Mouse (Mus musculus): ENCODE results near the gene Kdm1a. TPM values are rescaled to one million over a fixed set of nuclear protein-coding genes. Genes with fewer than 3 reads are reported as not detected.

Gene Kdm1a
- polyA plus RNA-seq, 1 experiment from 2014 or later: 103 TPM

- DNase-seq (ENCODE audit: low spot score) (no peak), ATAC-seq (no peak)
- Histone ChIP-seq H3K4me2 (ENCODE audit: low read length) (no peak overlapping the region), H3K9me3 (replicated peaks; ENCODE audit: control insufficient read depth, low read length) (no peaks in the 10 kb centered on the region), H3K9ac (ENCODE audit: low read length) (no peak overlapping the region), H3K27me3 (replicated peaks; ENCODE audit: control insufficient read depth, insufficient read depth, low read length) (no peaks in the 10 kb centered on the region), H3K36me3 (ENCODE audit: control insufficient read depth, insufficient read depth, low read length) (peaks cover 4% of the 10 kb centered on the region; the same call in 1 of the 2 replicates), H3K4me3 (ENCODE audit: low read depth, low read length) (no peak overlapping the region), H3K27ac (ENCODE audit: low read depth, low read length) (no peak overlapping the region), H3K4me1 (ENCODE audit: control insufficient read depth, insufficient read depth, low read length) (no peaks in the 10 kb centered on the region)
- whole genome bisulfite sequencing: 53% methylated on average over 5 of the region's 5 CpGs
Observed at GRCm38 (mm10) chr4:136521898-136522297, 80.6 kb downstream of the Kdm1a start.

- no peaks in the 10 kb centered on the region for H3K4me1 ChIP-seq (ENCODE audit: control insufficient read depth, insufficient read depth, low read length)
- no peaks in the 10 kb centered on the region for H3K9me3 ChIP-seq (replicated peaks; ENCODE audit: control insufficient read depth, low read length)
- DNase-seq (ENCODE audit: low spot score) (no peak), ATAC-seq (no peak)
- no peak overlapping the region for H3K9ac ChIP-seq (ENCODE audit: low read length)
- no peak overlapping the region for H3K27ac ChIP-seq (ENCODE audit: low read depth, low read length)
- H3K4me3 ChIP-seq (ENCODE audit: low read depth, low read length): no peak overlapping the region
- H3K4me2 ChIP-seq (ENCODE audit: low read length): no peak overlapping the region
- H3K27me3 ChIP-seq (replicated peaks; ENCODE audit: control insufficient read depth, insufficient read depth, low read length): no peaks in the 10 kb centered on the region
- peaks cover 4% of the 10 kb centered on the region; the same call in 1 of the 2 replicates for H3K36me3 ChIP-seq (ENCODE audit: control insufficient read depth, insufficient read depth, low read length)
Observed at GRCm38 (mm10) chr4:136519866-136520265, 82.7 kb downstream of the Kdm1a start.

- Histone ChIP-seq H3K36me3 (ENCODE audit: control insufficient read depth, insufficient read depth, low read length) (peaks cover 3% of the 10 kb centered on the region; the same call in 1 of the 2 replicates), H3K27me3 (replicated peaks; ENCODE audit: control insufficient read depth, insufficient read depth, low read length) (no peaks in the 10 kb centered on the region), H3K4me1 (ENCODE audit: control insufficient read depth, insufficient read depth, low read length) (no peaks in the 10 kb centered on the region), H3K9ac (ENCODE audit: low read length) (no peak overlapping the region), H3K9me3 (replicated peaks; ENCODE audit: control insufficient read depth, low read length) (no peaks in the 10 kb centered on the region), H3K27ac (ENCODE audit: low read depth, low read length) (no peak overlapping the region), H3K4me2 (ENCODE audit: low read length) (no peak overlapping the region), H3K4me3 (ENCODE audit: low read depth, low read length) (no peak overlapping the region)
- ATAC-seq (no peak), DNase-seq (ENCODE audit: low spot score) (no peak)
- 90% methylated on average over 2 of the region's 2 CpGs for WGBS
Observed at GRCm38 (mm10) chr4:136518576-136518975, 83.9 kb downstream of the Kdm1a start.

- H3K36me3 ChIP-seq (ENCODE audit: control insufficient read depth, insufficient read depth, low read length): no peaks in the 10 kb centered on the region
Observed at GRCm38 (mm10) chr4:136518141-136518540, 84.4 kb downstream of the Kdm1a start.

GRCm38 (mm10) chr4:136512905-136513304 is 89.6 kb downstream of the Kdm1a start:
- DNase-seq (ENCODE audit: low spot score) (no peak), ATAC-seq (no peak)
- H3K4me2 ChIP-seq (ENCODE audit: low read length): no peak overlapping the region
- H3K4me3 ChIP-seq (ENCODE audit: low read depth, low read length): no peak overlapping the region
- no peak overlapping the region for H3K27ac ChIP-seq (ENCODE audit: low read depth, low read length)
- no peak overlapping the region for H3K9ac ChIP-seq (ENCODE audit: low read length)
- H3K4me1 ChIP-seq (ENCODE audit: control insufficient read depth, insufficient read depth, low read length): no peaks in the 10 kb centered on the region
- no peaks in the 10 kb centered on the region for H3K36me3 ChIP-seq (ENCODE audit: control insufficient read depth, insufficient read depth, low read length)
- no peaks in the 10 kb centered on the region for H3K27me3 ChIP-seq (replicated peaks; ENCODE audit: control insufficient read depth, insufficient read depth, low read length)
- no peaks in the 10 kb centered on the region for H3K9me3 ChIP-seq (replicated peaks; ENCODE audit: control insufficient read depth, low read length)

More at GRCm38 (mm10) chr4:136518141-136518540, 84.4 kb downstream of the Kdm1a start:
- Histone ChIP-seq H3K4me1 (ENCODE audit: control insufficient read depth, insufficient read depth, low read length) (no peaks in the 10 kb centered on the region), H3K9ac (ENCODE audit: low read length) (no peak overlapping the region), H3K4me2 (ENCODE audit: low read length) (no peak overlapping the region), H3K27me3 (replicated peaks; ENCODE audit: control insufficient read depth, insufficient read depth, low read length) (no peaks in the 10 kb centered on the region), H3K27ac (ENCODE audit: low read depth, low read length) (no peak overlapping the region), H3K9me3 (replicated peaks; ENCODE audit: control insufficient read depth, low read length) (no peaks in the 10 kb centered on the region), H3K4me3 (ENCODE audit: low read depth, low read length) (no peak overlapping the region)
- ATAC-seq (no peak), DNase-seq (ENCODE audit: low spot score) (no peak)
- 85% methylated on average over 2 of the region's 2 CpGs for WGBS

GRCm38 (mm10) chr4:136511708-136512107 is 90.8 kb downstream of the Kdm1a start:
- no peaks in the 10 kb centered on the region for H3K9me3 ChIP-seq (replicated peaks; ENCODE audit: control insufficient read depth, low read length)
- no peak for DNase-seq (ENCODE audit: low spot score)
- WGBS: 45% methylated on average over 4 of the region's 4 CpGs
- H3K4me3 ChIP-seq (ENCODE audit: low read depth, low read length): no peak overlapping the region
- no peaks in the 10 kb centered on the region for H3K4me1 ChIP-seq (ENCODE audit: control insufficient read depth, insufficient read depth, low read length)
- H3K27ac ChIP-seq (ENCODE audit: low read depth, low read length): no peak overlapping the region
- H3K4me2 ChIP-seq (ENCODE audit: low read length): no peak overlapping the region
- H3K36me3 ChIP-seq (ENCODE audit: control insufficient read depth, insufficient read depth, low read length): no peaks in the 10 kb centered on the region
- H3K9ac ChIP-seq (ENCODE audit: low read length): no peak overlapping the region
- no peak for ATAC-seq
- H3K27me3 ChIP-seq (replicated peaks; ENCODE audit: control insufficient read depth, insufficient read depth, low read length): no peaks in the 10 kb centered on the region

- Histone ChIP-seq H3K27ac (ENCODE audit: low read depth, low read length) (no peak overlapping the region), H3K36me3 (ENCODE audit: control insufficient read depth, insufficient read depth, low read length) (no peaks in the 10 kb centered on the region), H3K27me3 (replicated peaks; ENCODE audit: control insufficient read depth, insufficient read depth, low read length) (no peaks in the 10 kb centered on the region), H3K4me2 (ENCODE audit: low read length) (no peak overlapping the region), H3K9me3 (replicated peaks; ENCODE audit: control insufficient read depth, low read length) (no peaks in the 10 kb centered on the region), H3K9ac (ENCODE audit: low read length) (no peak overlapping the region), H3K4me3 (ENCODE audit: low read depth, low read length) (no peak overlapping the region), H3K4me1 (ENCODE audit: control insufficient read depth, insufficient read depth, low read length) (no peaks in the 10 kb centered on the region)
- DNase-seq (ENCODE audit: low spot score) (no peak), ATAC-seq (no peak)
- WGBS: 85% methylated on average over 1 of the region's 1 CpGs
Observed at GRCm38 (mm10) chr4:136509857-136510256, 92.7 kb downstream of the Kdm1a start.

- Histone ChIP-seq H3K9ac (ENCODE audit: low read length) (no peak overlapping the region), H3K4me1 (ENCODE audit: control insufficient read depth, insufficient read depth, low read length) (no peaks in the 10 kb centered on the region), H3K9me3 (replicated peaks; ENCODE audit: control insufficient read depth, low read length) (no peaks in the 10 kb centered on the region), H3K4me2 (ENCODE audit: low read length) (no peak overlapping the region), H3K4me3 (ENCODE audit: low read depth, low read length) (no peak overlapping the region), H3K36me3 (ENCODE audit: control insufficient read depth, insufficient read depth, low read length) (no peaks in the 10 kb centered on the region), H3K27me3 (replicated peaks; ENCODE audit: control insufficient read depth, insufficient read depth, low read length) (no peaks in the 10 kb centered on the region), H3K27ac (ENCODE audit: low read depth, low read length) (no peak overlapping the region)
- no peak for ATAC-seq
- DNase-seq (ENCODE audit: low spot score): no peak
- 56% methylated on average over 2 of the region's 2 CpGs for WGBS
Observed at GRCm38 (mm10) chr4:136505426-136506215, 96.9 kb downstream of the Kdm1a start.
